8 mouse cellular contexts compared by ENCODE assay signal in genomic region chr15:102101672-102102541, GRCm38 (mm10). TPM values are rescaled to one million over a fixed set of nuclear protein-coding genes. Genes with fewer than 3 reads are reported as not detected.
DNase-seq lines count a peak whose midpoint lies in the region; ATAC-seq lines count a peak whose summit lies in the region.

No protein-coding gene starts in this region.

- H3K4me1 ChIP-seq in forebrain, embryonic 12.5 days = peaks cover 68% of the 10 kb centered on the region
- H3K4me1 ChIP-seq in hindbrain, embryonic 13.5 days (replicated peaks) = peaks cover 79% of the 10 kb centered on the region
- H3K4me1 ChIP-seq in liver, embryonic 11.5 days (replicated peaks; ENCODE audit: control insufficient read depth, insufficient read depth, low read length) = peaks cover 54% of the 10 kb centered on the region
- peaks cover 11% of the 10 kb centered on the region for H3K4me1 ChIP-seq in neural tube, embryonic 14.5 days (ENCODE audit: control insufficient read depth, insufficient read depth, low read length)

- H3K9me3 ChIP-seq in forebrain, embryonic 12.5 days = no peaks in the 10 kb centered on the region
- no peaks in the 10 kb centered on the region for H3K9me3 ChIP-seq in hindbrain, embryonic 13.5 days
- no peaks in the 10 kb centered on the region for H3K9me3 ChIP-seq in liver, embryonic 11.5 days (ENCODE audit: control insufficient read depth, low read length)
- H3K9me3 ChIP-seq in neural tube, embryonic 14.5 days (ENCODE audit: control insufficient read depth, low read length) = no peaks in the 10 kb centered on the region

- DNase-seq in ovary, postnatal 14 days (ENCODE audit: low spot score) = peak; percentile 42
- no peak for DNase-seq in ovary, postnatal 36 days (ENCODE audit: low spot score)
- DNase-seq in liver, embryonic 11.5 days (ENCODE audit: low spot score) = no peak
- no peak for DNase-seq in layer of hippocampus, postnatal 36 days
- no peak for DNase-seq in thymus, postnatal 14 days

- no peak overlapping the region for H3K4me3 ChIP-seq in forebrain, embryonic 12.5 days (replicated peaks)
- 0 out of 2 replicates have a peak overlapping the region, but pooled peaks have one; percentile 1 for H3K4me3 ChIP-seq in hindbrain, embryonic 13.5 days
- peak overlapping the region; percentile 36; the same call in 1 of the 2 replicates for H3K4me3 ChIP-seq in liver, embryonic 11.5 days (ENCODE audit: low read depth, low read length)
- no peak overlapping the region for H3K4me3 ChIP-seq in neural tube, embryonic 14.5 days (ENCODE audit: low read depth, low read length)

- ATAC-seq in forebrain, embryonic 12.5 days (ENCODE audit: low FRiP score) = no peak
- ATAC-seq in hindbrain, embryonic 13.5 days (ENCODE audit: low FRiP score) = peak; percentile 12; the same call in 1 of the 2 replicates
- no peak for ATAC-seq in liver, embryonic 11.5 days (replicated peaks; ENCODE audit: low FRiP score)
- no peak for ATAC-seq in neural tube, embryonic 14.5 days (ENCODE audit: low read depth)

- H3K9ac ChIP-seq in forebrain, embryonic 12.5 days = no peak overlapping the region
- peak overlapping the region; percentile 66; the same call in 1 of the 2 replicates for H3K9ac ChIP-seq in hindbrain, embryonic 13.5 days
- H3K9ac ChIP-seq in liver, embryonic 11.5 days (ENCODE audit: low read depth, low read length) = no peak overlapping the region
- no peak overlapping the region for H3K9ac ChIP-seq in neural tube, embryonic 14.5 days (replicated peaks; ENCODE audit: low read depth, low read length)

- H3K36me3 ChIP-seq in forebrain, embryonic 12.5 days (replicated peaks) = peaks cover 17% of the 10 kb centered on the region
- peaks cover 14% of the 10 kb centered on the region for H3K36me3 ChIP-seq in hindbrain, embryonic 13.5 days
- H3K36me3 ChIP-seq in liver, embryonic 11.5 days (ENCODE audit: control insufficient read depth, insufficient read depth, low read length) = no peaks in the 10 kb centered on the region
- 0 out of 2 replicates have a peak, but pooled peaks cover 4% of the 10 kb centered on the region for H3K36me3 ChIP-seq in neural tube, embryonic 14.5 days (ENCODE audit: control insufficient read depth, insufficient read depth, low read length)

- peak overlapping the region; percentile 62 for H3K27ac ChIP-seq in forebrain, embryonic 12.5 days
- H3K27ac ChIP-seq in hindbrain, embryonic 13.5 days = peak overlapping the region; percentile 82
- H3K27ac ChIP-seq in liver, embryonic 11.5 days (ENCODE audit: low read depth, low read length) = peak overlapping the region; percentile 77
- H3K27ac ChIP-seq in neural tube, embryonic 14.5 days (ENCODE audit: low read depth, low read length) = peak overlapping the region; percentile 52; the same call in 1 of the 2 replicates

- H3K27me3 ChIP-seq in forebrain, embryonic 12.5 days = peaks cover 74% of the 10 kb centered on the region
- peaks cover 92% of the 10 kb centered on the region for H3K27me3 ChIP-seq in hindbrain, embryonic 13.5 days
- H3K27me3 ChIP-seq in liver, embryonic 11.5 days (replicated peaks; ENCODE audit: control insufficient read depth, insufficient read depth, low read length) = peaks cover 13% of the 10 kb centered on the region
- peaks cover 13% of the 10 kb centered on the region for H3K27me3 ChIP-seq in neural tube, embryonic 14.5 days (ENCODE audit: control insufficient read depth, insufficient read depth, low read length)

- WGBS in forebrain, embryonic 12.5 days = 38% methylated on average over 11 of the region's 11 CpGs
- 28% methylated on average over 11 of the region's 11 CpGs for WGBS in hindbrain, embryonic 13.5 days
- 37% methylated on average over 11 of the region's 11 CpGs for WGBS in liver, embryonic 11.5 days
- WGBS in neural tube, embryonic 14.5 days = 32% methylated on average over 11 of the region's 11 CpGs

- peak overlapping the region; percentile 85; the same call in 1 of the 2 replicates for H3K4me2 ChIP-seq in forebrain, embryonic 12.5 days
- peak overlapping the region; percentile 81 for H3K4me2 ChIP-seq in hindbrain, embryonic 13.5 days
- peak overlapping the region; percentile 98 for H3K4me2 ChIP-seq in liver, embryonic 11.5 days
- H3K4me2 ChIP-seq in neural tube, embryonic 14.5 days (ENCODE audit: low read depth, low read length) = peak overlapping the region; percentile 15; the same call in 1 of the 2 replicates

RNA-seq across cellular contexts. Expression of gene Tns2, which starts 1.7 kb away (rescaled TPM):
- 7.9 and 8.2 TPM in 2 replicates for polyA plus RNA-seq in forebrain, embryonic 12.5 days (2016; fragmentation: Nextera tagmentation; extraction: Ambion mirVana)
- 8.3 and 9.3 TPM in 2 replicates for polyA plus RNA-seq in hindbrain, embryonic 13.5 days (2015; fragmentation: Nextera tagmentation; extraction: Ambion mirVana)
- polyA plus RNA-seq in liver, embryonic 11.5 days (2014; fragmentation: Nextera tagmentation; extraction: Ambion mirVana) = 13.2 and 17.8 TPM in 2 replicates
- 4.3 and 9.5 TPM in 2 replicates for polyA plus RNA-seq in neural tube, embryonic 14.5 days (2014; fragmentation: Nextera tagmentation; extraction: Ambion mirVana)
- total RNA-seq in layer of hippocampus, postnatal 36 days (2021) = 10 to 100 TPM; 10.7 to 22.0 TPM

RNA-seq across cellular contexts. Expression of gene Eif4b, which starts 28.3 kb away (rescaled TPM):
- polyA plus RNA-seq in forebrain, embryonic 12.5 days (2016; fragmentation: Nextera tagmentation; extraction: Ambion mirVana) = 109 TPM in 2 replicates
- 82.3 and 82.9 TPM in 2 replicates for polyA plus RNA-seq in hindbrain, embryonic 13.5 days (2015; fragmentation: Nextera tagmentation; extraction: Ambion mirVana)
- 154 and 162 TPM in 2 replicates for polyA plus RNA-seq in liver, embryonic 11.5 days (2014; fragmentation: Nextera tagmentation; extraction: Ambion mirVana)
- 77.6 and 96.9 TPM in 2 replicates for polyA plus RNA-seq in neural tube, embryonic 14.5 days (2014; fragmentation: Nextera tagmentation; extraction: Ambion mirVana)
- total RNA-seq in layer of hippocampus, postnatal 36 days (2021) = 100 to 1,000 TPM; 179 to 182 TPM

RNA-seq across cellular contexts. Expression of gene Spryd3, which starts 34.1 kb away (rescaled TPM):
- polyA plus RNA-seq in forebrain, embryonic 12.5 days (2016; fragmentation: Nextera tagmentation; extraction: Ambion mirVana) = 19.1 and 19.6 TPM in 2 replicates
- 50.8 and 57.4 TPM in 2 replicates for polyA plus RNA-seq in hindbrain, embryonic 13.5 days (2015; fragmentation: Nextera tagmentation; extraction: Ambion mirVana)
- polyA plus RNA-seq in liver, embryonic 11.5 days (2014; fragmentation: Nextera tagmentation; extraction: Ambion mirVana) = 15.1 and 18.7 TPM in 2 replicates
- polyA plus RNA-seq in neural tube, embryonic 14.5 days (2014; fragmentation: Nextera tagmentation; extraction: Ambion mirVana) = 59.6 and 61.8 TPM in 2 replicates
- 100 to 1,000 TPM; 141 to 151 TPM for total RNA-seq in layer of hippocampus, postnatal 36 days (2021)

RNA-seq across cellular contexts. Expression of gene Igfbp6, which starts 42.3 kb away (rescaled TPM):
- polyA plus RNA-seq in forebrain, embryonic 12.5 days (2016; fragmentation: Nextera tagmentation; extraction: Ambion mirVana) = 0.24 and 0.79 TPM in 2 replicates
- polyA plus RNA-seq in hindbrain, embryonic 13.5 days (2015; fragmentation: Nextera tagmentation; extraction: Ambion mirVana) = 0.49 and 1.2 TPM in 2 replicates
- 0.77 and 1.1 TPM in 2 replicates for polyA plus RNA-seq in liver, embryonic 11.5 days (2014; fragmentation: Nextera tagmentation; extraction: Ambion mirVana)
- polyA plus RNA-seq in neural tube, embryonic 14.5 days (2014; fragmentation: Nextera tagmentation; extraction: Ambion mirVana) = 0.74 and 1.7 TPM in 2 replicates
- 1 to 10 TPM; 8.2 to 8.9 TPM for total RNA-seq in layer of hippocampus, postnatal 36 days (2021)

RNA-seq across cellular contexts. Expression of gene Soat2, which starts 48.4 kb away (rescaled TPM):
- 0.08 TPM in 1 of 2 replicates, not detected in the other for polyA plus RNA-seq in forebrain, embryonic 12.5 days (2016; fragmentation: Nextera tagmentation; extraction: Ambion mirVana)
- polyA plus RNA-seq in hindbrain, embryonic 13.5 days (2015; fragmentation: Nextera tagmentation; extraction: Ambion mirVana) = 0.14 TPM in 1 of 2 replicates, not detected in the other
- polyA plus RNA-seq in liver, embryonic 11.5 days (2014; fragmentation: Nextera tagmentation; extraction: Ambion mirVana) = 31.4 and 36.2 TPM in 2 replicates
- polyA plus RNA-seq in neural tube, embryonic 14.5 days (2014; fragmentation: Nextera tagmentation; extraction: Ambion mirVana) = not detected in 2 replicates
- under 1 TPM in 1 of 2 experiments, not detected in 1; 0.23 TPM for total RNA-seq in layer of hippocampus, postnatal 36 days (2021)

Comparison
In these comparisons a context has a peak if more than half of its experiments do, and no peak if none do; other contexts are left out.
1. H3K4me2 ChIP-seq: peak in every context shown above with its lines; median percentile 98 in liver, embryonic 11.5 days; 85 in forebrain, embryonic 12.5 days; 81 in hindbrain, embryonic 13.5 days; 15 in neural tube, embryonic 14.5 days.
2. H3K4me3 ChIP-seq: peak in hindbrain, embryonic 13.5 days (single experiment) and liver, embryonic 11.5 days (single experiment); none in forebrain, embryonic 12.5 days (single experiment) and neural tube, embryonic 14.5 days (single experiment).
3. Peak in every context shown above with its lines, with median percentiles within 50 percentile points of each other: H3K27ac ChIP-seq.